Comparison of ENCODE assay signal across 8 mouse cellular contexts in genomic region chr11:86758559-86758958, GRCm38 (mm10). TPM values are rescaled to one million over a fixed set of nuclear protein-coding genes. Genes with fewer than 3 reads are reported as not detected.
DNase-seq lines count a peak whose midpoint lies in the region; ATAC-seq and TF ChIP-seq lines count a peak whose summit lies in the region.

No protein-coding gene starts in this region.

- peak overlapping the region; percentile 97 for H3K9ac ChIP-seq in liver, embryonic 14.5 days (replicated peaks)

- no peaks in the 10 kb centered on the region for H3K9me3 ChIP-seq in forebrain, embryonic 10.5 days
- no peaks in the 10 kb centered on the region for H3K9me3 ChIP-seq in liver, embryonic 14.5 days (ENCODE audit: control insufficient read depth, low read length)

- peak overlapping the region; percentile 80 for H3K4me3 ChIP-seq in gastrocnemius, adult 2 months
- peak overlapping the region; percentile 96 for H3K4me3 ChIP-seq in forebrain, embryonic 10.5 days
- peak overlapping the region; percentile 86 to 89 for H3K4me3 ChIP-seq in liver, embryonic 14.5 days (ENCODE audit: insufficient read depth in 1 of 2, low read depth in 2 of 2, low read length in 2 of 2)

- intact Hi-C loops in gastrocnemius, adult 2 months (cut with DNase I) = loop anchor here (5.0 kb wide), 1 partner anchor 76 kb away; the partner anchor contains the start of genes Ptrh2 and Vmp1

- H3K27ac ChIP-seq in gastrocnemius, adult 2 months = peak overlapping the region; percentile 97
- peak overlapping the region; percentile 96 for H3K27ac ChIP-seq in forebrain, embryonic 10.5 days
- H3K27ac ChIP-seq in liver, embryonic 14.5 days = peak overlapping the region; percentile 92

- H3K36me3 ChIP-seq in forebrain, embryonic 10.5 days (replicated peaks) = peaks cover 4% of the 10 kb centered on the region
- H3K36me3 ChIP-seq in liver, embryonic 14.5 days (replicated peaks; ENCODE audit: control insufficient read depth, insufficient read depth, low read depth) = peaks cover 7% of the 10 kb centered on the region

- peaks cover 37% of the 10 kb centered on the region for H3K4me1 ChIP-seq in forebrain, embryonic 10.5 days
- H3K4me1 ChIP-seq in liver, embryonic 14.5 days (replicated peaks; ENCODE audit: control insufficient read depth in 2 of 2, insufficient read depth in 2 of 2, low read length in 1 of 2) = peaks cover 28 to 34% of the 10 kb centered on the region in 2 experiments

- TF ChIP-seq EP300 in liver, embryonic 14.5 days (IDR thresholded peaks at IDR 0.05; ENCODE audit: low read depth) = peak; percentile 48; the same call in 1 of the 2 replicates

- DNase-seq in gastrocnemius, adult 2 months = no peak
- DNase-seq in gastrocnemius, adult 8-10 months (ENCODE audit: low spot score in 2 of 2) = no peak
- DNase-seq in 3T3-L1 (ENCODE audit: low read depth, low spot score) = peak; percentile 55
- DNase-seq in forebrain, embryonic 10.5 days (ENCODE audit: extremely low spot score, low spot score) = no peak
- peak; percentile 60 to 70 (median 65) for DNase-seq in liver, embryonic 14.5 days (ENCODE audit: low read depth in 3 of 3, low spot score in 3 of 3)
- DNase-seq in thymus, postnatal 25 days = no peak
- DNase-seq in layer of hippocampus, adult 11-12 months (ENCODE audit: low spot score) = no peak
- DNase-seq in cerebellum, postnatal 14 days = no peak

- no peaks in the 10 kb centered on the region for H3K27me3 ChIP-seq in forebrain, embryonic 10.5 days (ENCODE audit: poor library complexity, severe bottlenecking)
- no peaks in the 10 kb centered on the region for H3K27me3 ChIP-seq in liver, embryonic 14.5 days (ENCODE audit: control insufficient read depth, insufficient read depth, low read length)

- peak overlapping the region; percentile 96 for H3K4me2 ChIP-seq in liver, embryonic 14.5 days (ENCODE audit: low read depth)

- ATAC-seq in liver, embryonic 14.5 days (ENCODE audit: insufficient read depth) = no peak

- 36% methylated on average over 6 of the region's 6 CpGs for WGBS in forebrain, embryonic 10.5 days
- WGBS in liver, embryonic 14.5 days (ENCODE audit: insufficient replicate concordance) = 7% methylated on average over 6 of the region's 6 CpGs

- TF ChIP-seq CTCF in gastrocnemius, adult 2 months (IDR thresholded peaks at IDR 0.05) = 0 out of 2 replicates have a peak, but pooled peaks have one; percentile 2
- no peak for TF ChIP-seq CTCF in liver, embryonic 14.5 days (IDR thresholded peaks at IDR 0.05; ENCODE audit: low read depth)

RNA-seq across cellular contexts. Expression of gene Cltc, which starts 1.2 kb away (rescaled TPM):
- total RNA-seq in gastrocnemius, adult 2 months (2021) = 100 to 1,000 TPM; 134 to 136 TPM
- total RNA-seq in gastrocnemius, adult 8-10 months (2022) = 100 to 1,000 TPM; 106 to 149 (median 123) TPM
- 137 and 141 TPM in 2 replicates for polyA plus RNA-seq in forebrain, embryonic 10.5 days (2016; fragmentation: Nextera tagmentation; extraction: Ambion mirVana)
- polyA plus RNA-seq in liver, embryonic 14.5 days (2012; rRNA removed) = 66.9 and 70.0 TPM in 2 replicates
- polyA plus RNA-seq in liver, embryonic 14.5 days (2014; fragmentation: Nextera tagmentation; extraction: Ambion mirVana) = 95.9 and 109 TPM in 2 replicates

RNA-seq across cellular contexts. Expression of gene Dhx40, which starts 49.0 kb away (rescaled TPM):
- total RNA-seq in gastrocnemius, adult 2 months (2021) = 10 to 100 TPM in 1 of 2 experiments, 1 to 10 TPM in 1; 9.8 to 11.1 TPM
- total RNA-seq in gastrocnemius, adult 8-10 months (2022) = 10 to 100 TPM; 11.7 to 15.0 (median 14.1) TPM
- 39.7 and 41.6 TPM in 2 replicates for polyA plus RNA-seq in forebrain, embryonic 10.5 days (2016; fragmentation: Nextera tagmentation; extraction: Ambion mirVana)
- polyA plus RNA-seq in liver, embryonic 14.5 days (2012; rRNA removed) = 2.5 and 3.9 TPM in 2 replicates
- 8.0 and 8.2 TPM in 2 replicates for polyA plus RNA-seq in liver, embryonic 14.5 days (2014; fragmentation: Nextera tagmentation; extraction: Ambion mirVana)

Comparison
In these comparisons a context has a peak if more than half of its experiments do, and no peak if none do; other contexts are left out.
1. DNase-seq: peak in 3T3-L1 (single experiment) and liver, embryonic 14.5 days (3 of 3); none in gastrocnemius, adult 2 months (single experiment), gastrocnemius, adult 8-10 months (0 of 2), forebrain, embryonic 10.5 days (single experiment), thymus, postnatal 25 days (single experiment), layer of hippocampus, adult 11-12 months (single experiment) and cerebellum, postnatal 14 days (0 of 2).
2. Peak in every context shown above with its lines, with median percentiles within 50 percentile points of each other: H3K27ac ChIP-seq and H3K4me3 ChIP-seq.